Mouse (Mus musculus): ENCODE results near the gene Anks1.
A peak's percentile ranks its signal among the peaks of the same experiment; 100 is the strongest.

Gene Anks1

DNA sequence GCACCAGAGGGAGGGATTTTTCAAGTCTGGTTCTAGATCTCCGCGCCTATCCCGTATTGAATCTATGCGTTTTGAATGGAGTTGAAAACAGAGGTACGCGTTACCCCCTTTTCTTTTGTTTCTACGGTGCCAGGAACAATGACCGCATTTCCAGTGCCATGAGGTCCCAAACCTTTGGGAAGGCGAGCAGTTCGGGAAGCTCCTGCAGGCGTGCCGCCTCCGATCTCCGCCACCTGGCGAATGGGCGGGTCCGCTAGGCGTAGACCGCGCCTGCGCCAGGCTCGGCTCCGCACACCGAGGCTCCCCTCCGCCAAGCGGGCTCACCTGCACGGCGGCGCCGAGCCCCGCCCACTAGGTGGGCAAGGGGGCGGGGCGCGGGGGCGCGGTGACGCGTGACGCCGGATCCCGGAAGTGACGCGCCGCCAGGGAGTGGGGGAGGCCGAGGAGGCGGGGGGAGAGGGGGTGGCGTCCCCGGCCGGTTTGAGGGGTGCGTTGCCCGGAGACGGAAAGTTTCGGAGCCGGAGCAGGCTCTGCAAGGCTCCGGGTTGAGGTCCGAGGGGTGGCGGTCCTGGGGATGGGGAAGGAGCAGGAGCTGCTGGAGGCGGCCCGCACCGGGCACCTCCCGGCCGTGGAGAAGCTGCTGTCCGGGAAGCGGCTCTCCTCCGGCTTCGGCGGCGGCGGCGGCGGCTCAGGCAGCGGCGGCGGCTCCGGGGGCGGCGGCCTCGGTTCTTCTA, at the start of gene Anks1:
Gene Anks1 (plus strand): TSS at position 419 of the 734 bp plus-strand sequence.
- peak; percentile 50 for ATAC-seq (ENCODE audit: low TSS enrichment)

GRCm38 (mm10) chr17:27865461-27865860, 43.6 kb upstream of the Anks1 start:
- ATAC-seq (ENCODE audit: low TSS enrichment): no peak

DNA sequence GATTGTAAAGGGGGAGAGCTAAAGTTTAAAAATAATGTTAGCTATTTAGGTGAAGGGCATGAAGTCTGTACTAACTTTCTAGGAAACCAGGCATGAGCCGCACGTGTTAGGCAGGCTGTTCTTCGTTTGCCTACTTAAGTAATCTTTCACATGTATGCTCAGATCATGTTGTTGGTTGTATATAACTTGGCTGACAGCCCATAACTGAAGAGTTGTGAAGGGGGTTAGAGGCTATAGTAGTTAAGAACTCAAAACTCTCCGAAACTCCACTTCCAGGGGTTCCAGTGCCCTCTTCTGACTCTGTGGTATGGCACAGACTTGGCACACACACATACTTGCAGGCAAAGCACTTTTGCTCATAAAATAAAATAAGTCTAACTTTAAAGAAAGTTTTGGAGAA, 42.4 kb upstream of the Anks1 start:
- ATAC-seq (ENCODE audit: low TSS enrichment): no peak

GRCm38 (mm10) chr17:27871851-27872250, 37.3 kb upstream of the Anks1 start:
- ATAC-seq (ENCODE audit: low TSS enrichment): peak; percentile 95

GRCm38 (mm10) chr17:27873583-27873982, 35.5 kb upstream of the Anks1 start:
- no peak for ATAC-seq (ENCODE audit: low TSS enrichment)

DNA sequence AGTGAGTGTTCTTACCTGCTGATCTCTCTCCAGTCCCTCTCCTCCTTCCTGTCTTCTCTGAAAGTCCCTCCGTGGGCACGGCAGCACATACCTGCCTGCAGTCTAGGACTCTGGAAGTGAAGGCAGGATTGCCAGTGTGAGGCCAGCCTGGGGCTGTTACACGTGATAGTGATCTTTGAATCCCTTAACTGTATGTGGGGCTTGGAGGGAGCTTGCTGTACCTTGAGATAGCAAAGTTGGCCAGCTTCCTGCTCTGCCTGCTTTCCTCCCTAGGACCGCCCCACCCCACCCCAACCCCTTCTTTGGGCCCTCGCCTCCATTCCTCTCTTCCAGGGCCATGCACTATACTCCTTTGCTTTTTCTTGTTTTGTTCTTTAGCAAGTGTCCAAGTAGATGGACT, 34.6 kb upstream of the Anks1 start:
- no peak for ATAC-seq (ENCODE audit: low TSS enrichment)

GRCm38 (mm10) chr17:27881518-27881917, 27.6 kb upstream of the Anks1 start:
- no peak for ATAC-seq (ENCODE audit: low TSS enrichment)

GRCm38 (mm10) chr17:27883129-27883528, 26.0 kb upstream of the Anks1 start:
- no peak for ATAC-seq (ENCODE audit: low TSS enrichment)

- ATAC-seq (ENCODE audit: low TSS enrichment): no peak
Measured at GRCm38 (mm10) chr17:27883994-27884393, 25.1 kb upstream of the Anks1 start.

GRCm38 (mm10) chr17:27886499-27887210, 22.5 kb upstream of the Anks1 start:
- no peak for ATAC-seq (ENCODE audit: low TSS enrichment)

GRCm38 (mm10) chr17:27907512-27908205, 1.4 kb upstream of the Anks1 start:
- peak; percentile 48; the same call in 1 of the 2 replicates for ATAC-seq (ENCODE audit: low TSS enrichment)

DNA sequence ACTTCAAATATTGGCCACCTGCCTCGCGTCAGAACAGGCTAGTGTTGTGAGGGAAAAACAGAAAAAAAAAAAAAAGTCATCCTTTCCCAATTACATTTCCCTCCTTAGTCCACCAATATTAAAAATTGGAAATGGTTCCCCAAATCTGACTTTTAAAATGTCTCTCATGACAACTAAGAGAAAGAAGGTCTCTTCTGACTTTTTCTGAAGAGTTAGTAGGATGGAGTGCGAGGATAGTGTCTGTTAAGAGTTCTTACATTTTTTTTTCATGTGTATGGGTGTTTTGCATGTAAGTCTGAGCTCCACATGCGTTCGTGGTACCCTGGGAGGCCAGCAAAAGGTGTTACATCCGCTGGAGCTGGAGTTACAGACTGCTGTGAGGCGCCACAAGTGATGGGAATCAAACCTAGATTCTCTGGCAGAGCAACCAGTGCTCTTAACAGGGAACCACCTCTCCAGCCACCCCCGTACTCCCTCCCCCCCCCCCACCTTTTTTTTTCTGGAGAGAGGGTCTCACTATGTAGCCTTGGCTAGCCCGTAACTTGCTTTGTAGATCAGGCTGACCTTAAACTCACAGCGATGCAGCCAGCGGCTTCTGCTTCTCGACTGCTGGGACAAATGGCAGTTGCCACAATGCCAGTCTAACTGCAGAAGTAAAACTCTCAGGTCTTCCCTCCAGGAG, 759 bp upstream of the Anks1 start:
- no peak for ATAC-seq (ENCODE audit: low TSS enrichment)

GRCm38 (mm10) chr17:27909622-27910500, 755 bp downstream of the Anks1 start, which contains the start of gene Taf11:
Gene Taf11, minus strand, starts transcription at chr17:27909844.
- peak; percentile 62 for ATAC-seq (ENCODE audit: low TSS enrichment)

DNA sequence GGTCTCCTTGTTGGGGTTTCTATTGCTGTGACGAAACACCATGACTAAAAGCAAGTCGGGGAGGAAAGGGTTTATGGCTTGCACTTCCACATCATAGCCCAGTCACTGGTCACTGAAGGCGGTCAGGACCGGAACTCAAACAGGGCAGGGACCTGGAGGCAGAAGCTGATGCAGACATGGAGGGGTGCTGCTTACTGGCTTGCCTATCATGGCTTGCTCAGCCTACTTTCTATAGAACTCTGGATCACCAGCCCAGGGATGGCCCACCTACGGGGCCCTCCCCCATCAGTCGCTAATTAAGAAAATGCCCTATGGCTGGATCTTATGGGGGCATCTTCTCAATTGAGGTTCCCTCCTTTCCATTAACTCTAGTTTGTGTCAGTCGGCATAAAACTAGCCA, 2.3 kb downstream of the Anks1 start:
- no peak for ATAC-seq (ENCODE audit: low TSS enrichment)

DNA sequence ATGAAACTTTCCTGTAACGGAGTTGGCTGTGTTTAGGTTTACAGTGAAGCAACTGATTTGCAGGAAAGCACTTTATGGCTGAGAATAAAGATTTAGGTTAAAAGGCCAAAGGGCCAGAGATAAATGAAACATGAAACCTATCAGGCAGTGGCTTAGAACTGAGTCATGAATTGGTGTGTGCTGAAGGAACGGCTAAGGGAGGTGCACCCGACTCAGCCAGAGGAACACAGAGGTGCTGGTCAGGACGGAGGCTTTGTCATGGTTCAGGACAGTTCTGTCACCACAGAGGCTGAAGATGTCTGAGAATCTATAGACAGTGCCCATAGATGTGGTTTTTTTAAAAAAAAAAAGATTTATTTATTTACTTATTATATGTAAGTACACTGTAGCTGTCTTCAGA, 5.6 kb downstream of the Anks1 start:
- ATAC-seq (ENCODE audit: low TSS enrichment): no peak

DNA sequence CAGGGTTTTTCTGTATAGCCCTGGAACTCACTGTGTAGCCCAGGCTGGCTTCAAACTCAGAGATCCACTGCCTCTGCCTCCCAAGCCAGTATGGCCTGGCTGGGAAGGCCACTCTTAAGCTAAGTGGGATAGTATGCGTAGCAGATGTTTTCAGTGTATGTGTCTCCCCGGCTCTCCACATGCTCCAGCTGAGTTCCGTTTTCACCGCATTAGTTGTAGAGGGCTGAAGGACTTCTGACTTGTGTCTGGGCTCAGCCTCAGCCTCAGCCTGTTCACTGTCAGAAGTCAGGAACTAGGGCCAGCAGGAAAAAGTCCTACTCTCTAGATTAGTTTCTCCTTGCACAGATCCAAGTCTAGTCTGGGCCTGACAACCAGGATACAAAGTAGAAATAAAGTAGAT, 7.3 kb downstream of the Anks1 start:
- no peak for ATAC-seq (ENCODE audit: low TSS enrichment)

DNA sequence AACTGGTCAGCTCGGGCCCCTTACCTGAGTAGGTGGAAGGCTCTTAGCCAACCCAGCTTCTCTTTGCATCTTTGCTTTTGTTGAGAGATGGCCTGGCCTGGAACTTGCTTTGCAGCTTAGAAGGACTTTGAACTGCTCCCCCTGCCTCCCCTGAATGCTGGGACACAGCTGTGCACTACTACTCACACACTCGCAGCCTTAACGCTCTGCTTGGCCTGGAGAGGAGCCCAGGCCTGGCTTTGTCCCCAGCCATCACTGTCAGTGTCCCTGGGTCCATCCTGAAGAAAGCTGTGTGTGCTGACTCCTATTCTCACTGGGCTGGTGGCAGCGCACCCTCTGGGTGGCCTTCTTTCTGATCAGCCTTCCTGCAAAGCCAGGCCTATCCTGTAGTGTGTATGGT, 11.6 kb downstream of the Anks1 start:
- no peak for ATAC-seq (ENCODE audit: low TSS enrichment)

GRCm38 (mm10) chr17:27922174-27922712, 13.1 kb downstream of the Anks1 start:
- no peak for ATAC-seq (ENCODE audit: low TSS enrichment)

DNA sequence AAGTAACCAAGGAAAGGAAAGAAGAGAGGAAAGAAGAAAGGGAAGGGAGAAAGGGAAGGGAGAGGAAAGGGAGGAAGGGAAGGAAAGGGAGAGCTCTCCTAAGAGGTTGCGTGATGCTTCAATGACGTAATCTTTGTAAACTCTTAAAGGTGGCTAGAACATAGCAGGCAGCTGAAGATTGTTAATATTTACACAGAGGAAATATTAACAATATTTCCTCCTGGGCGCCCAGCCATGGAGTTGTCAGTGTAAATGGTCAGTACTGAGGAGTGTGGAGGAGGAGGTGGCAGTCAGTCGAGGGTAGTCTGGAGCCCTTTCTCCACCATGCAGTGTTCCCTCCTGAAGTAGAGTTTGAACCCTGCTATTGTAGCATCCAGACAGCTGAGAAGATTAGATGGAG, 15.9 kb downstream of the Anks1 start:
- no peak for ATAC-seq (ENCODE audit: low TSS enrichment)

DNA sequence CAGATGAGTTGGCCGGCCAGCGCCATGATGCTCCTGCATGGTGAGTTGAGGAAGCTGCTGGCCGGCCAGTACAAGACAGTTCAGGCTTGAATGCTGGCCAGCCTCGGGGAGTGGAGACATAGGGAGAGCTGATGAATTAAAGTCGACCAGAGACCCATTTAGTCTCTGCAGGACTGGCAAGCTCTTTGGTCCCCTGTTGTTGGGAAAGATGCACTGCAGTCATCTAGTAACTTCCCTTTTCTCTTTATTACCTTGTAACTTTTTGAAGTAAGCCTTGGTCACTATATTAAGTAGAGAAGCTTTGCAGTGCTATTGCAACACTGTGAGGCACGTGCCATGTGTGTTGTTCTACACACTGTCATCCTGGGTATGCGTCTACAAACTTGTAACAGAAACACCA, 16.4 kb downstream of the Anks1 start:
- ATAC-seq (ENCODE audit: low TSS enrichment): no peak

DNA sequence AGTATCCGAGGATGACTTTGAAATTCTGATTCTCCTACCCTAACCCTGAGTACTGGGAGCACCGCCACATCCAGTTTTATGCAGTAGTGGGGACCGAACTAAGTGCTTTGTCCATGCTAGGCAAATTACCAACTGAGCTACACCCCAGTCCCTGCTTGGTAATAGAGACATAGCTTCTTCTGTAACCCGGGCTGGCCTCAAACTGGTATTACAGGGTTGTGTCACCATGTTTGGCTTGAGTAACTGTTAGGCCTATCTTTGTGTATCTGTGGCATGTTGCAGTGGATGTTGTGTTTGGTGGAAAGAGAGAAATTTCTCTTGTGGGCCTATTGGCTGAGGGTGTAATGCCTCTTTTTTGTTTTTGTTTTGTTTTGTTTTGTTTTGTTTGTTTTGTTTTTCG, 21.2 kb downstream of the Anks1 start:
- ATAC-seq (ENCODE audit: low TSS enrichment): no peak

Data from frontal cortex, adult (tissue).